Mouse (Mus musculus): ENCODE measurements around the gene Kdelc2. TPM values are rescaled to one million over a fixed set of nuclear protein-coding genes. Genes with fewer than 3 reads are reported as not detected.

The Kdelc2 gene
- total and polyA plus RNA-seq, 3 experiments, result 3.7 to 8.4 (median 6.6) TPM

GRCm38 (mm10) chr9:53408548-53408947 lies 24.7 kb downstream of the Kdelc2 start:
- no peaks in the 10 kb centered on the region for H3K79me2 ChIP-seq (replicated peaks; ENCODE audit: control insufficient read depth, insufficient read depth, low read length)
- no peak overlapping the region for H3K9ac ChIP-seq (ENCODE audit: low read depth, low read length)
- H3K36me3 ChIP-seq (ENCODE audit: control insufficient read depth, insufficient read depth, low read length), result no peaks in the 10 kb centered on the region
- WGBS, result 82% methylated on average over 4 of the region's 4 CpGs
- no peak for DNase-seq
- H3K4me3 ChIP-seq, result no peak overlapping the region
- no peaks in the 10 kb centered on the region; the same call in 1 of the 2 replicates for H3K4me1 ChIP-seq (ENCODE audit: control insufficient read depth, insufficient read depth, low read length)
- no peak overlapping the region for H3K27ac ChIP-seq
- TF ChIP-seq EP300 (IDR thresholded peaks at IDR 0.05; ENCODE audit: insufficient read depth, low read depth, low read length) (no peak), POLR2A (IDR thresholded peaks at IDR 0.05; ENCODE audit: insufficient read depth, low read depth, low read length) (no peak), CTCF (IDR thresholded peaks at IDR 0.05) (no peak)
- intact Hi-C loops (cut with DNase I), result no loop called here
- no peaks in the 10 kb centered on the region for H3K27me3 ChIP-seq (ENCODE audit: control insufficient read depth, insufficient read depth, low read length)

- intact Hi-C loops (cut with DNase I), result no loop called here
- H3K36me3 ChIP-seq (ENCODE audit: control insufficient read depth, insufficient read depth, low read length), result no peaks in the 10 kb centered on the region
- H3K27me3 ChIP-seq (ENCODE audit: control insufficient read depth, insufficient read depth, low read length), result no peaks in the 10 kb centered on the region
- WGBS, result 63% methylated on average over 2 of the region's 2 CpGs
- no peak overlapping the region for H3K4me3 ChIP-seq
- TF ChIP-seq POLR2A (IDR thresholded peaks at IDR 0.05; ENCODE audit: insufficient read depth, low read depth, low read length), result no peak
- TF ChIP-seq EP300 (IDR thresholded peaks at IDR 0.05; ENCODE audit: insufficient read depth, low read depth, low read length), result no peak
- TF ChIP-seq CTCF (IDR thresholded peaks at IDR 0.05), result no peak
- H3K9ac ChIP-seq (ENCODE audit: low read depth, low read length), result no peak overlapping the region
- no peaks in the 10 kb centered on the region for H3K79me2 ChIP-seq (replicated peaks; ENCODE audit: control insufficient read depth, insufficient read depth, low read length)
- H3K4me1 ChIP-seq (ENCODE audit: control insufficient read depth, insufficient read depth, low read length), result no peaks in the 10 kb centered on the region; the same call in 1 of the 2 replicates
- no peak overlapping the region for H3K27ac ChIP-seq
- DNase-seq, result no peak
Observed at GRCm38 (mm10) chr9:53408953-53409361, 25.1 kb downstream of the Kdelc2 start.

DNA sequence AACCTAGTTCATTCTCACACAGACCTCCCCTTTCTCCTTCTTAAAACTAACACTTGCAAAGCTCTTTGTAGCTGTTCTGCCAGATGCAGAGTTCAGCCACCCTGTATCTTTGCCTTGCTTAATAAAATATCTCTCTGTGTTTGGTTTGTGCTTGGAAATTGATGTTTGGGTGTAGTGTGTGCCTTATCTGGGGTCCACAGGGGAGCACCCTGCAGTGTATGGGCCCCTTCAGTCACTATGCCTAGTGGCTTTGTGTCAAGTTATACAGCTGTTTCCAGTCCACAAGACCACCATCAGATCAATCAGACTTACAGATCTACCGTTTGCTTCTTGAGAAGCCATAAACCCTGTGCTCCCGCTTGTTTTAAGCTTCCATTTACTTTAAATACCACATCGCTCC lies 25.6 kb downstream of the Kdelc2 start:
- TF ChIP-seq CTCF (IDR thresholded peaks at IDR 0.05), result no peak
- no peak for TF ChIP-seq POLR2A (IDR thresholded peaks at IDR 0.05; ENCODE audit: insufficient read depth, low read depth, low read length)
- no peak for TF ChIP-seq EP300 (IDR thresholded peaks at IDR 0.05; ENCODE audit: insufficient read depth, low read depth, low read length)
- no peak overlapping the region for H3K27ac ChIP-seq
- no peak overlapping the region for H3K9ac ChIP-seq (ENCODE audit: low read depth, low read length)
- H3K27me3 ChIP-seq (ENCODE audit: control insufficient read depth, insufficient read depth, low read length), result no peaks in the 10 kb centered on the region
- intact Hi-C loops (cut with DNase I), result no loop called here
- no peak for DNase-seq
- no peak overlapping the region for H3K4me3 ChIP-seq
- no peaks in the 10 kb centered on the region; the same call in 1 of the 2 replicates for H3K4me1 ChIP-seq (ENCODE audit: control insufficient read depth, insufficient read depth, low read length)
- no peaks in the 10 kb centered on the region for H3K79me2 ChIP-seq (replicated peaks; ENCODE audit: control insufficient read depth, insufficient read depth, low read length)
- WGBS, result 87% methylated on average over 3 of the region's 3 CpGs
- no peaks in the 10 kb centered on the region for H3K36me3 ChIP-seq (ENCODE audit: control insufficient read depth, insufficient read depth, low read length)

DNA sequence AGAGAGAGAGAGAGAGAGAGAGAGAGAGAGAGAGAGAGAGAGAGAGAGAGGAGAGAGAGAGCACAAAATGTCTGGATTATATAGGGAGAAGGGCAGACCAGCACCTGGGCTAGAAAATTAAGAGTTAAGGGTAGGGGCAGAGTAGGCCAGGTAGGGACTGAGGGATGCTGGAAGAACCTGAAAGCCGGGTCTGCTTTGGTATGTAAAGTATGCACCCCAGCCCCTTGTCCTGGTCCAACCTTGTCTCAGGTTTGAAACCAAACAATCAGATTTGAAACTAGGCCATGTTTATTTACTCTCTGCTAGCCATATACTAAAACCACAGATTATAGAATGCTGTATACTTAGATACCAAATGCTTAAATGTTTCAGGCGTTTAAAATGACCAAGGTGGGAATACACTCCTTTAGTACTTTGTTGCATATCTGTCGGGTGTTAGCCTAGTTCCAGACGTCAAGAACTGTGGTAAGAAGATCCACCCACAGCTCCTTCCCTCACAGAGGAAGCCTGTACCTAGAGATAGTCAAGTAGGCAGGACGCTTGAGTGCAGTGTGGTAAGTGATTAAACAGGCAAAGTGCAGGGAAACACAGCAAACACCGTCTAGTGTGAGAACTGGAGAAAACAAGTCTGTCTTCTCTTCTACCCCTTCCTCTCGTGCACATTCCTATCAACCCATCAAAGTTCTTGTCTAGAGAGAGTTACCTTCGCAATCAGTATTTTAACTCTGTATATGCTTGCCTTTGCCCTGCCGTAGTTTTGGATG lies 38.5 kb downstream of the Kdelc2 start:
- H3K27ac ChIP-seq, result no peak overlapping the region
- H3K79me2 ChIP-seq (replicated peaks; ENCODE audit: control insufficient read depth, insufficient read depth, low read length), result no peaks in the 10 kb centered on the region
- H3K4me3 ChIP-seq, result no peak overlapping the region
- no peaks in the 10 kb centered on the region for H3K36me3 ChIP-seq (ENCODE audit: control insufficient read depth, insufficient read depth, low read length)
- no peaks in the 10 kb centered on the region for H3K4me1 ChIP-seq (ENCODE audit: control insufficient read depth, insufficient read depth, low read length)
- TF ChIP-seq CTCF (IDR thresholded peaks at IDR 0.05) (no peak), POLR2A (IDR thresholded peaks at IDR 0.05; ENCODE audit: insufficient read depth, low read depth, low read length) (no peak), EP300 (IDR thresholded peaks at IDR 0.05; ENCODE audit: insufficient read depth, low read depth, low read length) (no peak)
- no peak overlapping the region for H3K9ac ChIP-seq (ENCODE audit: low read depth, low read length)
- intact Hi-C loops (cut with DNase I), result no loop called here
- no peak for DNase-seq
- no peaks in the 10 kb centered on the region for H3K27me3 ChIP-seq (ENCODE audit: control insufficient read depth, insufficient read depth, low read length)
- 47% methylated on average over 9 of the region's 9 CpGs for WGBS

GRCm38 (mm10) chr9:53426726-53427125 lies 42.9 kb downstream of the Kdelc2 start:
- Histone ChIP-seq H3K4me1 (ENCODE audit: control insufficient read depth, insufficient read depth, low read length) (no peaks in the 10 kb centered on the region), H3K9ac (ENCODE audit: low read depth, low read length) (no peak overlapping the region), H3K4me3 (no peak overlapping the region), H3K36me3 (ENCODE audit: control insufficient read depth, insufficient read depth, low read length) (no peaks in the 10 kb centered on the region), H3K27ac (no peak overlapping the region), H3K79me2 (replicated peaks; ENCODE audit: control insufficient read depth, insufficient read depth, low read length) (no peaks in the 10 kb centered on the region), H3K27me3 (ENCODE audit: control insufficient read depth, insufficient read depth, low read length) (no peaks in the 10 kb centered on the region)
- no peak for DNase-seq
- 92% methylated on average over 3 of the region's 3 CpGs for WGBS
- intact Hi-C loops (cut with DNase I), result no loop called here
- TF ChIP-seq POLR2A (IDR thresholded peaks at IDR 0.05; ENCODE audit: insufficient read depth, low read depth, low read length), result no peak
- no peak for TF ChIP-seq EP300 (IDR thresholded peaks at IDR 0.05; ENCODE audit: insufficient read depth, low read depth, low read length)
- no peak for TF ChIP-seq CTCF (IDR thresholded peaks at IDR 0.05)

DNA sequence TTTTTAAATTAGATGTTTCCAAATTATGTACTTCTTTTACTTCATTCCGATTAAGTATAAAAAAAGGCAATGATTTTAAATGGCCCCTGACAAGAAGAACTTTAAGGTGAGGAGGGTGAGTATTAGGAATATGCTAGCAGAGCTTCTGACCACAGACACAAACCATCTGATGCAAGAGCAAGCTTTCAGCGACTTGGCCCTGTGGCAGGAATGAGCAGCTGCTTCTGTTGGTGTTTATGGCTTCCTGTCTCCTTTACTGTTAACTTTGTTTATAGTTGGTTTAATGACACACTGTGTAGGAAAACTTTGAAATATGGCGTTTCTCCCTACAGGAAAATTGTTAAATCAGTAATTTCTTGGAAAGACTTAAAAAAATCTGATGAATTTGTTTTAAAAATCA lies 43.8 kb downstream of the Kdelc2 start:
- TF ChIP-seq POLR2A (IDR thresholded peaks at IDR 0.05; ENCODE audit: insufficient read depth, low read depth, low read length) (no peak), EP300 (IDR thresholded peaks at IDR 0.05; ENCODE audit: insufficient read depth, low read depth, low read length) (no peak), CTCF (IDR thresholded peaks at IDR 0.05) (no peak)
- 69% methylated on average over 3 of the region's 3 CpGs for WGBS
- no peaks in the 10 kb centered on the region for H3K4me1 ChIP-seq (ENCODE audit: control insufficient read depth, insufficient read depth, low read length)
- H3K36me3 ChIP-seq (ENCODE audit: control insufficient read depth, insufficient read depth, low read length), result no peaks in the 10 kb centered on the region
- H3K4me3 ChIP-seq, result no peak overlapping the region
- no peak overlapping the region for H3K9ac ChIP-seq (ENCODE audit: low read depth, low read length)
- intact Hi-C loops (cut with DNase I), result no loop called here
- DNase-seq, result no peak
- no peaks in the 10 kb centered on the region for H3K79me2 ChIP-seq (replicated peaks; ENCODE audit: control insufficient read depth, insufficient read depth, low read length)
- no peak overlapping the region for H3K27ac ChIP-seq
- no peaks in the 10 kb centered on the region for H3K27me3 ChIP-seq (ENCODE audit: control insufficient read depth, insufficient read depth, low read length)

Measured in heart, adult 2 months (tissue).